Mouse (Mus musculus): Measurements from ENCODE around the gene Hsd3b5.
"Not testable (repeated sequence)": the region's sequence is repeated elsewhere in the genome, so short reads cannot be mapped to it uniquely, and the experiment has no call there.

Hsd3b5 gene

GRCm38 (mm10) chr3:98630152-98630551 lies at the start of gene Hsd3b5:
Gene Hsd3b5, minus strand, starts transcription at chr3:98630252.
- DNase-seq (ENCODE audit: low read depth, low spot score) = no peak

- DNase-seq (ENCODE audit: low read depth, low spot score) = no peak
These were observed 5.1 kb upstream of the Hsd3b5 start for GRCm38 (mm10) chr3:98635145-98635544.

- DNase-seq (ENCODE audit: low read depth, low spot score) = no peak
These were observed 419 bp downstream of the Hsd3b5 start for GRCm38 (mm10) chr3:98629633-98630032.

- DNase-seq (ENCODE audit: low read depth, low spot score) = not testable (repeated sequence)
These were observed 13.3 kb downstream of the Hsd3b5 start for GRCm38 (mm10) chr3:98616786-98617185.

- not testable (repeated sequence) for DNase-seq (ENCODE audit: low read depth, low spot score)
These were observed 13.8 kb downstream of the Hsd3b5 start for GRCm38 (mm10) chr3:98616244-98616643.

- DNase-seq (ENCODE audit: low read depth, low spot score) = not testable (repeated sequence)
These were observed 15.6 kb downstream of the Hsd3b5 start for GRCm38 (mm10) chr3:98614406-98614927.

- no peak for DNase-seq (ENCODE audit: low read depth, low spot score)
These were observed 16.1 kb downstream of the Hsd3b5 start for GRCm38 (mm10) chr3:98613963-98614362.

GRCm38 (mm10) chr3:98613540-98613939 lies 16.5 kb downstream of the Hsd3b5 start:
- not testable (repeated sequence) for DNase-seq (ENCODE audit: low read depth, low spot score)

GRCm38 (mm10) chr3:98588707-98589106 lies 41.3 kb downstream of the Hsd3b5 start, which contains the start of gene Gm10681:
Gene Gm10681, minus strand, starts transcription at chr3:98588807.
- DNase-seq (ENCODE audit: low read depth, low spot score) = no peak

GRCm38 (mm10) chr3:98587721-98588120 lies 42.3 kb downstream of the Hsd3b5 start:
- DNase-seq (ENCODE audit: low read depth, low spot score) = no peak

GRCm38 (mm10) chr3:98582622-98583021 lies 47.4 kb downstream of the Hsd3b5 start:
- DNase-seq (ENCODE audit: low read depth, low spot score) = not testable (repeated sequence)

- not testable (repeated sequence) for DNase-seq (ENCODE audit: low read depth, low spot score)
These were observed 47.9 kb downstream of the Hsd3b5 start for GRCm38 (mm10) chr3:98582202-98582601.

- DNase-seq (ENCODE audit: low read depth, low spot score) = not testable (repeated sequence)
These were observed 49.0 kb downstream of the Hsd3b5 start for GRCm38 (mm10) chr3:98581024-98581423.
